Mouse (Mus musculus) CD8-positive naive resting alpha-beta T cell, adult 57 days (primary cell): ENCODE measurements around the gene Zfp36l1. TPM values are rescaled to one million over a fixed set of nuclear protein-coding genes. Genes with fewer than 3 reads are reported as not detected.

ENCODE experiments used
- total RNA-seq: library from RNA; stranded (reverse); gene quantifications from one replicate; pipeline ENCODE4 v1.2.4, GENCODE M21; 2023

Zfp36l1 gene
- 451 TPM for total RNA-seq

DNA sequence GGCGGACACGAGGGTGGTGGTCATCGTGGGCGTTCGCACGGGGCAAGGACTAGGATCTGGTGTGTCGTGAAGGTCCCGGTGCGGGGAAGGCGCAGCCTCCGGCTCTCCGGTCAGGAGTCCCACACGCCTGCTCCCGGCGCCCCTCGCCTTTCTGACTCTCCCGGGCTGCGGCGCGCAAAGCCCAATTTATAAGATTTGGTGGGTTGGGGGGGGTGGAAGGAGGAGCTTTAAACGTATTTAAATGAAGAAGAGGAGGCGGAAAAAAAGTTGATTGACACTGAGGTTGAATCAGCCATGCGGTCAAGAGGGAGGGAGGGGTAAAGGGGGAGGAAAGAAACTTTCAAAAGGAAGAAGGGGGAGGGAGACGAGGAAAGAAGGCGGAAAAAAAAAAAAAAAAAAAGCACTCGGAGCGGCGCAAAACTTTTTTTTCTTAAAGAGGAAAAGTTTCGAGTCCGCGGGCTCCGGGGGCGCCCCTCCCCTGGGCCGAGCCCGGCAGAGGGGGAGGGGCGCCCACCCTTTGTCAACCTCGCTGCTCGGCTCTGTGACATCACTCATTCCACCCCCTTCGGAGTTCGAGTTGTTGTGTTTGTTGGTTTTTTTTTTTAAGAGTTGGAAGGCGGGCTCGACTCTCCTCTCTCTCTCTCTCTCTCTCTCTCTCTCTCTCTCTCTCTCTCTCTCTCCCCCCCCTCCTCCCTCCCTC lies at the start of gene Zfp36l1:
Gene Zfp36l1 (minus strand): TSS at position 162 of the 700 bp plus-strand sequence.

Other genes with a start within 250 kb of the Zfp36l1 start
- 352 TPM for gene Actn1, start 147.4 kb upstream of the Zfp36l1 start, total RNA-seq